Mouse (Mus musculus) forebrain, embryonic 12.5 days (tissue): Measurements from ENCODE around the gene Sbno2. TPM values are rescaled to one million over a fixed set of nuclear protein-coding genes. Genes with fewer than 3 reads are reported as not detected.

ENCODE experiments used
- ATAC-seq: fragments of 200-750 bp; cut with Nextera tagmentation; 2 replicates; pipeline ENCODE4 v1.8.0; 2017; ENCODE audit warnings: moderate TSS enrichment; ENCODE audit not compliant: low FRiP score
- H3K27ac ChIP-seq: fragments of 300-500 bp; sonication (generic); 2 replicates; pipeline ENCODE4 v1.5.1; 2016; ENCODE audit warnings: mild to moderate bottlenecking
- H3K27me3 ChIP-seq: fragments of 300-500 bp; sonication (generic); 2 replicates; pipeline ENCODE4 v1.6.1; 2016; ENCODE audit warnings: mild to moderate bottlenecking
- H3K36me3 ChIP-seq: fragments of 300-500 bp; sonication (generic); replicated peaks from 2 replicates; pipeline ENCODE4 v1.6.1; 2016; ENCODE audit warnings: mild to moderate bottlenecking
- H3K4me1 ChIP-seq: fragments of 300-500 bp; sonication (generic); 2 replicates; pipeline ENCODE4 v1.6.1; 2016
- H3K4me2 ChIP-seq: fragments of 300-500 bp; sonication (generic); 2 replicates; pipeline ENCODE4 v1.6.1; 2016; ENCODE audit warnings: mild to moderate bottlenecking, moderate library complexity
- H3K4me3 ChIP-seq: fragments of 300-500 bp; sonication (generic); replicated peaks from 2 replicates; pipeline ENCODE4 v1.5.1; 2016; ENCODE audit warnings: mild to moderate bottlenecking
- H3K9ac ChIP-seq: fragments of 300-500 bp; sonication (generic); 2 replicates; pipeline ENCODE4 v1.6.1; 2016; ENCODE audit warnings: mild to moderate bottlenecking
- H3K9me3 ChIP-seq: fragments of 300-500 bp; sonication (generic); 2 replicates; pipeline ENCODE4 v1.6.1; 2016
- WGBS: fragments of 180-500 bp; shearing (Covaris S2); methylation state at CpG from one replicate; pipeline ENCODE4 v1.1.7; 2016; 5-methylcytosine and 5-hydroxymethylcytosine counted together
- polyA plus RNA-seq: library from polyadenylated mRNA; unstranded; fragments of >200 nt; fragmentation: Nextera tagmentation; extraction: Ambion mirVana; gene quantifications from 2 replicates; pipeline ENCODE4 v1.2.1, GENCODE M21; 2016

Gene Sbno2
- polyA plus RNA-seq, 1 experiment from 2014 or later: 16.4 TPM

GRCm38 (mm10) chr10:80139975-80140665 lies 34.7 kb upstream of the Sbno2 start:
- no peaks in the 10 kb centered on the region for H3K9me3 ChIP-seq
- no peak for ATAC-seq
- 0 out of 2 replicates have a peak overlapping the region, but pooled peaks have one; percentile 51 for H3K9ac ChIP-seq
- H3K27me3 ChIP-seq: peaks cover 38% of the 10 kb centered on the region
- peak overlapping the region; percentile 72; the same call in 1 of the 2 replicates for H3K4me3 ChIP-seq
- H3K36me3 ChIP-seq: peaks cover 31% of the 10 kb centered on the region
- 0 out of 2 replicates have a peak overlapping the region, but pooled peaks have one; percentile 89 for H3K4me2 ChIP-seq
- peaks cover 73% of the 10 kb centered on the region for H3K4me1 ChIP-seq
- H3K27ac ChIP-seq: no peak overlapping the region
- WGBS: 78% methylated on average over 11 of the region's 11 CpGs

- Histone ChIP-seq H3K4me3 (peak overlapping the region; percentile 72), H3K9ac (peak overlapping the region; percentile 91), H3K36me3 (peaks cover 31% of the 10 kb centered on the region), H3K4me2 (peak overlapping the region; percentile 95), H3K9me3 (no peaks in the 10 kb centered on the region), H3K27ac (peak overlapping the region; percentile 90), H3K4me1 (peaks cover 70% of the 10 kb centered on the region), H3K27me3 (peaks cover 45% of the 10 kb centered on the region)
- ATAC-seq: no peak
- WGBS: 0% methylated on average over 9 of the region's 10 CpGs
Observed at GRCm38 (mm10) chr10:80139439-80139775, 34.0 kb upstream of the Sbno2 start.

GRCm38 (mm10) chr10:80138553-80139438 lies 33.4 kb upstream of the Sbno2 start, which contains the start of gene Atp5d:
TSS of gene Atp5d (plus strand) at chr10:80138632.
- peak within 1 kb of the TSS; percentile 72 for H3K4me3 ChIP-seq
- peaks cover 29% of the 10 kb centered on the region for H3K36me3 ChIP-seq
- H3K27ac ChIP-seq: peak within 1 kb of the TSS; percentile 90
- WGBS: under 1% methylated on average over 57 of the region's 94 CpGs
- H3K4me2 ChIP-seq: peak within 1 kb of the TSS; percentile 95
- peaks cover 47% of the 10 kb centered on the region for H3K27me3 ChIP-seq
- ATAC-seq: peak; percentile 14
- H3K9me3 ChIP-seq: no peaks in the 10 kb centered on the region
- peak within 1 kb of the TSS; percentile 91 for H3K9ac ChIP-seq
- H3K4me1 ChIP-seq: peaks cover 63% of the 10 kb centered on the region

DNA sequence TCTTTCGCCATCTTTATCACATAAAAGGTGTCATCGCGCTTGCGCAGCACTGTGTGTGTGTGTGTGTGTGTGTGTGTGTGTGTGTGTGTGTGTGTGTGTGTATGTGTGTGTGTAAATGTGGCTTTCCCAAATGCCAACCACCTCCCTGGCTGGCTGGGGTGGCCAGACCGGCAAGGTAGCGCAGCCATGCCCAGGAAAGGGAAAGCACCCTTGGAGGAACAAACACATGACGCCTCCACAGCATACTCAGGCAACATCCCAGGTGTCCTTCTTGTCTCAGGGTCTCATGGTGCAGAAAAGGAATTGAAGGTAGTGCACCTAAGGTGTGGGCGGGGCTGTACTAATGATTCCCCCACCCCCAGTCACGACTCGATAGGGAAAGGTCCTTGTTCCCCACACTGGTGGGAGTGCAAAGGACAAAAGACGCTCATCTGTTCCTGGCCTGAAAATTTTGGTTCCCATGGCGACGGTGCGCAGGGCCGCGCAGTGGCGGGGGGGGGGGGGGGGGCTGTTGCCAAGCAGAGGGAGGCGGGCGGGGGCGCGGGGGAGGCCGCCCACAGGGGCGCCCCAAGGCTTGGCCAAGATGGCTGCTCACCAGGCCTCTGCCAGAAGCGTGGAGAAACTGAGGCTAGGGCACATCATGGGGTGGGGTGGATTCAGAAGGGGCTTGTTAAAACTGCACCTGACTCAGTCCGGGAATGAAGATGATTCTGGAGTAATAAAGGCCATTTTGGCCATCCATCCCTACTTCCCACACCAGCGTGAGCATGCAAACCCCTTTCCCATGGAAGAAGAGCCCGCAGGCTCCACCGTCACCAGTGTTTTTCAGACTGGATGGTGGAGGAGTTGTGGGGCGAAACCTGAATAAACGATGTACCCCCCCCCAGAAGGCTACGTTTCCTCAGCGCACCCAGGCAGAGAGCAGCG lies 32.5 kb upstream of the Sbno2 start:
- 3% methylated on average over 27 of the region's 33 CpGs for WGBS
- H3K4me2 ChIP-seq: peak overlapping the region; percentile 95
- H3K4me3 ChIP-seq: peak overlapping the region; percentile 72
- H3K27me3 ChIP-seq: peaks cover 51% of the 10 kb centered on the region
- 0 out of 2 replicates have a peak, but pooled peaks have one; percentile 3 for ATAC-seq
- peaks cover 33% of the 10 kb centered on the region for H3K36me3 ChIP-seq
- peak overlapping the region; percentile 90 for H3K27ac ChIP-seq
- H3K9ac ChIP-seq: peak overlapping the region; percentile 91
- H3K9me3 ChIP-seq: no peaks in the 10 kb centered on the region
- peaks cover 58% of the 10 kb centered on the region for H3K4me1 ChIP-seq

DNA sequence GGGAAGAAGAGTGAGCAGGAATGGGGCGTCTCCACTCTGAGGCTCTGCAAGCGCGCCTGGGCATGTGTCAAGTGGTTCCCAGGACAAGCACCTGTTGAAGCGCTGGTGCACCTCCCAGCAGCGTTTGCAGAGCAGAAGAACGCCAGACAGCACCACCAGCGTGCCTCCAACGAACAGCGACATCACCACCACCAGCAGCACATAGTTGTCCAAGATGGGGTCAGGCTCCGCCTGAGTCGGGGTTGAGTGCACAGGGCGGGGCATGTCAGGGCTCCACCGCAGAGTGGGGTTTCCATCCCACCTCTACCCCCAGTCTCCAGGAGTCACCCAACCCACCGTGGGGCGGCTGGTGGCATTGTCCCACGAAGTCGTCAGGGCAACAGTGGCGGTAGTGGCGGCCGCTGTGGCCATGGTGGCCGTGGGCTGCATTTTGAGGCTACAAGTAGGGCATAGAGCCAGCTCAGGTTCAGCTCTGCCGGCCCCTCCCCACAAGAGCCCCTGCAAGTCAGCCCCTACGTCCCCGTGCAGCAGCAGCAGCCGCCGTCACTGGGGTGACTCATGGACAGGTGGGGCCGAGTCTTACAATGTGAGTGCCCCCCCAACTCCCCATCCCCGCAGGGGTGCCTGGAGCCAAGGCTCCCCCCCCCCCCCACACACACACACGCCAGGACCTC lies 31.7 kb upstream of the Sbno2 start:
- H3K4me2 ChIP-seq: peak overlapping the region; percentile 95
- H3K27me3 ChIP-seq: peaks cover 59% of the 10 kb centered on the region
- H3K4me1 ChIP-seq: peaks cover 56% of the 10 kb centered on the region
- no peak for ATAC-seq
- 4% methylated on average over 27 of the region's 29 CpGs for WGBS
- H3K36me3 ChIP-seq: peaks cover 41% of the 10 kb centered on the region
- H3K27ac ChIP-seq: peak overlapping the region; percentile 90
- peak overlapping the region; percentile 91 for H3K9ac ChIP-seq
- H3K9me3 ChIP-seq: no peaks in the 10 kb centered on the region
- H3K4me3 ChIP-seq: peak overlapping the region; percentile 72

DNA sequence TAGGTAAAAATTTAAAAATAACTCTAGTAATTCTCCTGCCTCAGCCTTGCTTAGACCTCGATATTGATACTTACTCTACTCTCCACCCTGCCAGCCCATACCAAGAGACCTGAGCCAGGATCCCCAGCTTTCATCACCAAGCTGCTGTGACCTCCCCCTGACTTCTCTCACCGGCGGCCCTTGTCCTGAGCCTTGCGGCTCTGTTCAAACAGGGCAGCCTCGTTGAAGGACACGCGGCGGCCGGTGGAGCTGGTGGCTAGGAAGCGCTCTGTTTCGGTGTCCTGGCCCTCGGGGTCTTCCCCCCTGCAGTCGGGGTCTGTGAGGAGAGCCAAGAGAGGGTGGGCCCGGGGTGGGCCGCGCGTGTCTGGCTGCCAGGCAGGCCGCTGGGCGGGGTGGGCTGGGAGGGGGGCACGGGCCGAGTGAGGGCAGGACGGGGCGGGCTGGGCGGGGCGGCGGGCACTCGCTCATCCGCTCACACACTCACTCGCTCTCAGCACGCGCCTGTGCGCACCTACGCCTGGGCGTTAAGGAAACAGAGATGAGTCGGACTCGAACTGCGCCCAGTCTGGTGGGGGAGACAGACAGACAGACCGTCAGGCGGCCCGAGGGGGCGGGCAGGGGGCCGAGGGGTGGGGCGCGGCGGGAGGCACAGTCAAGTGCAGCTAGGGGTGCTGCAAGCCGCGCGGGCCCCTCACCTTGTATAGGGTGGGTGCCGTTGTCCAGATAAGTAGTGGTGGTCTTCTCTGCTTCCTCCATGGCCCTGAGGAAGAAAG lies 31.0 kb upstream of the Sbno2 start:
- H3K9me3 ChIP-seq: no peaks in the 10 kb centered on the region
- peak overlapping the region; percentile 95 for H3K4me2 ChIP-seq
- H3K4me3 ChIP-seq: peak overlapping the region; percentile 72
- WGBS: 14% methylated on average over 40 of the region's 49 CpGs
- H3K27ac ChIP-seq: 0 out of 2 replicates have a peak overlapping the region, but pooled peaks have one; percentile 90
- no peak for ATAC-seq
- peaks cover 47% of the 10 kb centered on the region for H3K36me3 ChIP-seq
- H3K9ac ChIP-seq: no peak overlapping the region
- H3K4me1 ChIP-seq: peaks cover 57% of the 10 kb centered on the region
- H3K27me3 ChIP-seq: peaks cover 64% of the 10 kb centered on the region

GRCm38 (mm10) chr10:80135641-80136040 lies 30.3 kb upstream of the Sbno2 start:
- Histone ChIP-seq H3K27me3 (peaks cover 71% of the 10 kb centered on the region), H3K27ac (no peak overlapping the region), H3K4me1 (peaks cover 53% of the 10 kb centered on the region), H3K4me3 (no peak overlapping the region), H3K4me2 (no peak overlapping the region), H3K36me3 (peaks cover 54% of the 10 kb centered on the region), H3K9me3 (no peaks in the 10 kb centered on the region), H3K9ac (no peak overlapping the region)
- 84% methylated on average over 1 of the region's 1 CpGs for WGBS
- no peak for ATAC-seq

- Histone ChIP-seq H3K36me3 (peaks cover 59% of the 10 kb centered on the region), H3K27me3 (peaks cover 75% of the 10 kb centered on the region), H3K4me3 (no peak overlapping the region), H3K27ac (no peak overlapping the region), H3K9me3 (no peaks in the 10 kb centered on the region), H3K9ac (no peak overlapping the region), H3K4me1 (peaks cover 51% of the 10 kb centered on the region), H3K4me2 (no peak overlapping the region)
- no peak for ATAC-seq
- 86% methylated on average over 10 of the region's 10 CpGs for WGBS
Observed at GRCm38 (mm10) chr10:80135161-80135560, 29.8 kb upstream of the Sbno2 start.

DNA sequence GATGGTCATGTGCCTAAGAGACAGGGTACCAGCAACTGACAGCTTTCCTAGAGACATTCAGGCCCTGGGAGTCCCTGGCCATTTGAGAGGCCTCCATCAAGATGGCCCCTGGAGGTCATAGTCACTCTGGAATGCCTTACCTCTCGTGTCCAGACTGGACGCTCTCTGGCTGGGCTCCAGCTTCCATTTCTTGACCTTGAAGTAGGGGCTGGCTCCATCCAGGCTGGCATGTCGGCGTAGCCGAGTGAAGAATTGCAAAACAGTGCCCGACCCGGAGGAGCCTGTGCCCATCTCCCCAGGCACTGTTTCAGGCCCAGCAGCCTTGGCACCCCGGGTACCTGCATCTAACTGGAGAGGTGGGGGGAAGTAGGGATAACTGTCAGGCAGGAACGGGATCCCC lies 29.1 kb upstream of the Sbno2 start:
- Histone ChIP-seq H3K27ac (no peak overlapping the region), H3K4me1 (peaks cover 48% of the 10 kb centered on the region), H3K9ac (no peak overlapping the region), H3K9me3 (no peaks in the 10 kb centered on the region), H3K36me3 (peaks cover 66% of the 10 kb centered on the region), H3K4me3 (no peak overlapping the region), H3K27me3 (peaks cover 74% of the 10 kb centered on the region), H3K4me2 (no peak overlapping the region)
- no peak for ATAC-seq
- 91% methylated on average over 9 of the region's 9 CpGs for WGBS

GRCm38 (mm10) chr10:80133226-80133849 lies 28.0 kb upstream of the Sbno2 start:
- Histone ChIP-seq H3K27me3 (peaks cover 74% of the 10 kb centered on the region), H3K27ac (no peak overlapping the region), H3K4me1 (peaks cover 40% of the 10 kb centered on the region), H3K4me3 (no peak overlapping the region), H3K9ac (peak overlapping the region; percentile 25; the same call in 1 of the 2 replicates), H3K36me3 (peaks cover 77% of the 10 kb centered on the region), H3K9me3 (no peaks in the 10 kb centered on the region), H3K4me2 (no peak overlapping the region)
- ATAC-seq: no peak
- WGBS: 79% methylated on average over 8 of the region's 8 CpGs
